Mouse (Mus musculus): ENCODE data around the gene 4930505A04Rik. TPM values are rescaled to one million over a fixed set of nuclear protein-coding genes. Genes with fewer than 3 reads are reported as not detected.

The 4930505A04Rik gene
- polyA plus RNA-seq (2014; fragmentation: Illumina TruSeq; extraction: RNeasy Lipid Tissue Mini Kit (QIAGEN cat#74804); ENCODE audit: insufficient read depth, low read depth, low replicate concordance): 0.85 TPM

DNA sequence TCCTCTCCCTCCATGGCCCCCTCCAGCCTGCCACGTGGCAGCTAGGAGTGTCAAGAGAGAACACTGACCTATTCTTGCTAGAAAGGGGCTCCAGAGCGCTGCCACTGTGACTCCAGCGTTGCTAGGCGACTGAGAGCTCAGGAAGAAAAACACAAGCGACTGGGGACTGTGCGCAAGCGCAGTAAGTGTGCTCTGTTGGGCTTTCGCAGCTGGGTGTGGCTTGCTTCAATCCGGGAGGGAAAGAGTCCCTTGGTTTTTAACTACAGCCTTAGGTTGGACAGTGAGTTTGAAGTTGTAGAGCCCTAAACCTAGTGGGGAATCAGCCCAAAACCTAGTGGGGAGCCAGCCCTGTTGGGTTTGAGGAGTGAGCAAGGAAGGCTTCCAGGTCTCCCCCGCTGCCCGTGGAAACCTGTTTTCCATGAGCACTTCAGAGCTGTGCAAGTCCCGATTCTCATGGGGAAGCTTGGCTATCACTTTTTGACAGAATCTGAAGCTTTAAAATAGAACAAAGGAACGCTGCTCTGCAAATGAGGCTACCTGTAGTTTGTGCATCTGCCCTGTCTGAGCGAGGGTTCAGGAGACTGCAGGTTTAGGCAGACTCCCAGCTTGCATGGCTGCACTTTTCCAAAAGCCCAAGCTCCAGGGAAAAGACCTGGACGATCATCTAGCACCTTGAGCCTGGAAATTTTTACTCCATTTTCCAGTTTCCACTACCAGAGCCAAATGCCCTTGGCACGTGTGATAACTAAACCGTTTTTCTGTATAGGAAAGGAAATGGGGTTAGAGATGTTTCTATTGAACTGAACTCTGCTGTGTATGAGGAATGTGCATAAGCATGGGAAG lies at the start of gene 4930505A04Rik:
Gene 4930505A04Rik, minus strand, starts transcription at position 77 of the 843 bp plus-strand sequence.

Other genes with a start within 250 kb of the 4930505A04Rik start
- 231 TPM for gene Sptbn1, start 203.7 kb downstream of the 4930505A04Rik start, polyA plus RNA-seq (2014; fragmentation: Illumina TruSeq; extraction: RNeasy Lipid Tissue Mini Kit (QIAGEN cat#74804); ENCODE audit: insufficient read depth, low read depth, low replicate concordance)
- gene Acyp2, start 177.8 kb upstream of the 4930505A04Rik start, polyA plus RNA-seq (2014; fragmentation: Illumina TruSeq; extraction: RNeasy Lipid Tissue Mini Kit (QIAGEN cat#74804); ENCODE audit: insufficient read depth, low read depth, low replicate concordance): 31.8 TPM

Measured in lung, adult 10 weeks (tissue).